Mouse (Mus musculus) erythroblast, adult 5-6 weeks (primary cell): ENCODE data around the gene Neu1. TPM values are rescaled to one million over a fixed set of nuclear protein-coding genes. Genes with fewer than 3 reads are reported as not detected.
"Not testable (repeated sequence)": the region's sequence is repeated elsewhere in the genome, so short reads cannot be mapped to it uniquely, and the experiment has no call there.

Source experiments
- ATAC-seq: replicated peaks from 2 replicates; pipeline ENCODE4 v1.8.0; 2016; ENCODE audit warnings: moderate number of reproducible peaks, mild to moderate bottlenecking, moderate TSS enrichment, inconsistent platforms; ENCODE audit not compliant: poor library complexity, low FRiP score, severe bottlenecking
- total RNA-seq, 2 experiments: library from RNA; stranded (forward) in 1 of 2; stranded (reverse) in 1 of 2; fragments of 150-400 nt in 1 of 2; fragments of 200-764, 138-1000 nt in 1 of 2; gene quantifications; 2 replicates each; pipeline versions ENCODE4 v1.2.3 to v1.2.4; 2015 to 2017; ENCODE audit warnings: low replicate concordance in 2 of 2

The Neu1 gene
- total RNA-seq, 2 experiments from 2014 or later = 8.7 to 12.9 TPM

DNA sequence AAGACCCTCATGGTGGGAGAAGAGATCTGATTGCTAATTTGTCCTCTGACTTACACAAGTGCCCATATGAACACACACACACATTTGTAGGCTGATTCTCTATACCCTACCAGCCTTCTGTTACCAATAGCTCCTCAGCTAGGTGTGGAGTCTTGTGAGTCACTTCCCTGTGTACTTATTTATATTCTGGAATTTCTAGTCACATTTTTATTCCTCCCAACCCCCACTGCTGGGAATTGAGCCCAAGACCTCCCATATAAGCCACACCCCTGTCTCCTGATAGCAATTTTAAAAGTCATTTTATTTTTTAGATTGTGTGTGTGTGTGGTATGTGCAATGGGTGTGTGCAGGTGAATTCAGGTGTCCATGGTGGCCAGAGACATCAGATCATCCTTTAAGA, 13.3 kb downstream of the Neu1 start:
- no peak for ATAC-seq

DNA sequence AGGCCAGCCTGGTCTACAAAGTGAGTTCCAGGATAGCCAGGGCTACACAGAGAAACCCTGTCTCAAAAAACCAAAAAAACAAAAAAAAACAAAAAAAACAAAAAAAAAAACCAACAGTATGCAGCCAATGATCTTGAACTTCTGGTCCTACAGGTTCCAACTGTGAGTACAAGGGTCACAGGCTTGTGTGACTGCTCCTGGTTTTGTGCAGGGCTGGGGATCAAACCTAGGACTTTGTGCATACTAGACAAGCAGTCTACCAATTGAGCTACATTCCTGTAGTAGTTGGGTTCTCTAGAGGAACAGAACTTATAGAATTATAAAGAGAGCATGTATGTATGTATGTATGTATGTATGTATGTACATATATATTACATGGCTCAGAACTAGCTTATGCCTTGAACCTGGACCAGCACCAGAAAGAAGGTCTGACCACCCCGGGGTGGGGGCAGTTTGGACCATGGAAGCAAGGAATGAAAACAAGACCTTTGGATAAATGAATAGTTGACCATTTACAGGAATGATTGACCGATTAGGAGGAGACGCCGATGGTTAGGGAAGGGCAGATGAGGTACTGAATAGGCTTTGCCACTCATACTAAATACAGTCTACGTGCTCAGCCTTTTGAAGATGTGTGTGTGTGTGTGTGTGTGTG, 15.6 kb downstream of the Neu1 start:
- no peak for ATAC-seq

DNA sequence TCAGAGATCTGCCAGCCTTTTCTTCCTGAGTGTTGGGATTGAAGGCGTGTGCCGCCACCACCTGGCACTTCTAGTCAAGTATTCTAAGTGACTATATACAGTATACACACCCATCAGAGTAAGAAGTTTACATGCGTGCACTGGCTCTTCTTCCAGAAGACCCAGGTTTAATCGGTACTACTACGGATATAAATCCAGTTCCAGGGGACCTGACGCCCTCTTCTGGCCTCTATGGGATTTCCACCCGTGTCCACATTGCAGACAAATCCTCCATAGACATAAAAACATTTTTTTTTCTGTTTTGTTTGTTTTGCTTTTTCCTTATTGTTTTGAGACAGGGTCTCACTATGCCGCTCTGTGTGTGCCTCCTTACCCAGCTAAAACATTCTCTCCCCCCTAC, 16.6 kb downstream of the Neu1 start:
- no peak for ATAC-seq

DNA sequence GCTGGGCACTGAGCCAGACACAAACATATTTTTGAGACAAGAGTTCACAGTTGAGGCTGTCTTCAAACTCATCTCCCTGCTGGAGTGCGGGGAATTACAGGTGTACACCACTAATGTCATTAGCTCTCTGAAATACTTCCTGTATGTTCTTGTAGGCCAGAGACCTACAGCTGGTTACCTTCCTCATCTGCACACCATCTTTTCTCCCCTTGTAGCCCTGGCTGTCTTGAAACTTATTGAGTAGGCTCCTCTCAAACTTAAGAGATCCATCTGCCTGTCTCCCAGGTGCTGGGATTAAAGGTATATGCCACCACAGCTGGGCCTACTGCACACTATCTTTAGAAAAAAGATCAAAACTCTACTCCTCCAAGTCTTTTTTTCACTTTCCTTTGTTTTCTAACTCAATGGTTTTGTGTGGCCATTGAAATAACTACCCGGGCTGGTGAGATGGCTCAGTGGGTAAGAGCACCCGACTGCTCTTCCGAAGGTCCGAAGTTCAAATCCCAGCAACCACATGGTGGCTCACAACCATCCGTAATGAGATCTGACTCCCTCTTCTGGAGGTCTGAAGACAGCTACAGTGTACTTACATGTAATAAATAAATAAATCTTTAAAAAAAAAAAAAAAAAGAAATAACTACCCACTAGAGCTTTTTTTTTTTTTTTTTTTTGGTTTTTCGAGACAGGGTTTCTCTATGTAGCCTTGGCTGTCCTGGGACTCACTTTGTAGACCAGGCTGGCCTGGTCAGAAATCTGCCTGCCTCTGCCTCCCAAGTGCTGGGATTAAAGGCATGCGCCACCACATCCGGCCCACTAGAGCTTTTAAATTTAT, 17.9 kb downstream of the Neu1 start:
- not testable (repeated sequence) for ATAC-seq

DNA sequence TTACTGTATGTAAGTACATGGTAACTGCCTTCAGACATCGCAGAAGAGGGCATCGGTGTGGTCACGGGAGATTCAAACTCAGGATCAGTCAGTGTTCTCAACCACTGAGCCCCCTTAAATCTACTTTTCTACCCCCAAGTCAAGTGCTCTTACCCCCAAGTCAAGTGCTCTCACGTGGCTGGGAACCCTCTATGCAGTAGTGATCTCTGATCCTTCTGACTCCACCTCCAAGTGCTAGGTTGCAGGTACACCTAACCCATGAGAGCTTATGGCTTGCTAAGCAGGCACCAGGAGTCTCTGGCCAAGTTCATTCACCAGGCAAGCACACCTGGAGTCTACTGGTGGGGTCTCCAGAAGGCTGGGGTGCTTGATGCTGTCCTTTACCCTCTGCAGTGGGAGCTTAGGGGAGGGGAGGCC, 18.5 kb downstream of the Neu1 start:
- ATAC-seq = no peak

DNA sequence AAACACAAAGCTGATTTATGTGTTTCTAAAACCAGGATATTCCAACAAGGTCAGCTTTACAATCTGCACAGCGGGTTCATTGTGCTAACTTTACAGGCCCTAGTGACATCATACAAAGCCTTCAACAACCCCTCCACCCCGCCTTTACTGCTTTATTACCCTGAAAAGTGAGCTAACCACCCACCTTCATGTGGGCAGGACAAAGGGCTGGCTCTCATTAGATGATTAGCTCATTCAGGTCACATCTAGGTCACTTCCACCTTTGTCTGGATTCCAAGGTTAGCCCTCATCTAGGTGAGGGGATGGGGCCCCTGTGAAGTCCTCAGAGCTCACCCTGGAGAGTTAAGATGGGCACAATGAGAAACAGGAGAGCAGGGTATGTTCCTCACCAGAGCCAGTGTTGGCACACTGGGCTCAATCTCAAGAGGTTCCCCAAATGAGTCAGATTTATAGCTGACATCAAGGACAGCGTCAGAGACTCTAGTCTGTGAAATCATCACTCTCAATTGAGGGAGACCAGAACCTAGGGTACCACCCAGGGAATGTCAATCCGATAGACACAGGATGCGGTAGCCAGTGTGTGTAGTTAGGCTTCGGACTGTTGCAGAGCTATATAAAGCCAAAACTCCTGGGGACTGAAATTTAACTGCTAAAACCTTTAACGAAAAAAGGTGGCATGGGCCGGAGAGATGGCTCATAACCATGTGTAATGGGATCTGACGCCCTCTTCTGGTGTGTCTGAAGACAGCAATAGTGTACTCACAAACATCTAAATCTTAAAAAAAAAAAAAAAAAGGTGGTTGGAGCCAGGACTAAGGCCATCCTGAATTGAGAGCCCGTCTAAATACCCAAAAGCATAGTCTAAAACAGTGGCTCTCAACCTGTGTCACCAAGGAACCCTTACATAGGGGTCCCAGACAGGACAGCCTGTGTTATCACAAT, 19.7 kb downstream of the Neu1 start:
- ATAC-seq = no peak

DNA sequence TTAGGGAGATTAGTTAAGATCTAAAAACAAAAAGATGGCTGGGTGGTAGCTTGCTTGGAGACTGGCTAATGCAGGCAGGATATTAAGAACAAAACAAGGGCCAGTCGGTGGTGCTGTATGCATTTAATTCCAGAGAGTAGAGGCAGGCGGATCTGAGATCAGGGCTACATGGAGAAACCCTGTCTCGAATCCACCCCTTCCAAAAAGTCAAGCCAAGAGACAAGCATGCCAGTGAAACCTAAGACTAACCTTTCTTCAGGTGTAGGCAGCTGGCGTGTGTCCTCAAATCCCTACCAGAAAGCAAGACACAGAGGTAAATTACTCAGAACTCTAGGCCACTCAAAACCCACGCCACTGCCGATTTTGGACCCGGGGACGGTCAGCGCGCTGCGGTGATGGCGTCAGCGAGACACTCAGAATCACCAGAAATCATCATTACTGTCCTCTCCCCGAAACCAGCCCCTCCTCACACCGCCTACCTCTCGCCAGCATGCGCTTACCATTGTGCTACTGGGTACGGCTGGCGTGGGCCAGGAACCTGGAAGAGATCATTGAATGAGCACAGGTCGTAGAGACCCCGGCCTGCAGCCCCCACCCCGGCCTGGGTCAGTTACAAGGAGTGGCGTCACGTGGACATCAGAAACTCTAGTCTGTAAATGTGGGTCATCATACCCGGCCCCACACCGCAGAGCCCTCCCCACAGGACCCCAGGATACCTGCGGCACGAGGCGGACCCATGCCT, 20.8 kb downstream of the Neu1 start:
- ATAC-seq = peak; percentile 28

DNA sequence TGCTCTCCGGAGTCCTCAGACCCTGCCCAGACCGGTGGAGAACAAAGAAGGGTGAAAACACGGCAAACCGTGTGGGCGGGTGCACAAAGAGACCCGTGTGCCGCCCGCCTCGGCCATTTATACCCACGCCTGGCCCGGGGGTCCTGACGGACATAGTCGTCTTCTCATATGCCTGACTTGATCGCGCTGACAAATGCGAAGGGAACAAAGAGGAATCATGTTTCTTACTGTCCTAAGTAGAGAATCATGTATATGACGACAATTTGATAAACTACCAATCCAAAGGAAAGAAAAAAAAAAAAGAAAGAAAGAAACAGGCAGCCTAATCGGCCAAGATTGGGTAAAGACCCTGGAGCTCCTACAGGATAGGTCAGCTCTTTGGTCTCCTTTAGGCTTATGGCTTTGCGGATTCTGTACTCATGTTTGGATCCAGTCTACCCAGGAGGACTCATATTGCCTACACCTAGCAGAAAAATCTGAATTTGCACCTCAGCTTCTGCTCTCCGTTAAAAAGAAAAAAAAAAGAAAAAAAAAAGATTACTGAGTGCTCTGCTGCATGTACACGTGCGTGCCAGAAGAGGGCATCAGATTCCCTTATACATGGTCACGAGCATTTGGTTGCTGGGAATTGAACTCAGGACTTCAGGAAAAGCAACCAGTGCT, 21.5 kb downstream of the Neu1 start:
- ATAC-seq = peak; percentile 86

DNA sequence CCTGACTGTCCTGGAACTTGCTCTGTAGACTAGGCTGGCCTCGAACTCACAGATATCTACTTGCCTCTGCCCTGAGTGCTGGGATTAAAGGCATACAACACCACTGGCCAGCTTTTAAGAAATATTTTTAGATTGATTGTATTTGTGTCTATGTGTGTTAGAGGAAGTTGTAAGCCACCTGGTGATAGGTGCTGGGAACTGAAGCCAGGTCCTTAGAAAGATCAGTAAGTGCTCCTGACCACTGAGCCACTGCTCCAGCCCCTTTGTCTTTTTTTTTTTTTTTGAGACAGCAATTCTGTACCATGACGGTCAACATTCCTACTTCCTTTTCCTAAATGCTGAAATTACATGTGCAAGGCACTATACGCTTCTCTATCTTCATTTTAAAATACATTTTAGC, 22.2 kb downstream of the Neu1 start:
- ATAC-seq = no peak

DNA sequence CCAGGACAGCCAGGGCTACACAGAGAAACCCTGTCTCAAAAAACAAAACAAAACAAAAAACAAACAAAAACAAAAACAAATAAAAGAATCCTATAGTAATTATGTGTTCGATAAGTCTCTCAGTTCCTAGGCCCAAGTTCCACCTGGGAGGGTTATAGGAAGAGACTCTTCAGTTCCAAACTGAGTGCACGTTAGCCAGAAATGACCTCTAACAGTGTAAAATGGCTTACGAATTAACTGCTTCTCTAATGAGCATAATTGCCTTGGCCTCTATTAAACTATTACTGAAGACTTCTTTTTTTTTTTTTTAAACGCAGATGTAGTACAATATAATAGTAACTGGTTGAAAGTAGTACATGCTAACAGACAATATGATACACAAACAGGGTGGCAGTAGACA, 22.9 kb downstream of the Neu1 start:
- ATAC-seq = no peak

DNA sequence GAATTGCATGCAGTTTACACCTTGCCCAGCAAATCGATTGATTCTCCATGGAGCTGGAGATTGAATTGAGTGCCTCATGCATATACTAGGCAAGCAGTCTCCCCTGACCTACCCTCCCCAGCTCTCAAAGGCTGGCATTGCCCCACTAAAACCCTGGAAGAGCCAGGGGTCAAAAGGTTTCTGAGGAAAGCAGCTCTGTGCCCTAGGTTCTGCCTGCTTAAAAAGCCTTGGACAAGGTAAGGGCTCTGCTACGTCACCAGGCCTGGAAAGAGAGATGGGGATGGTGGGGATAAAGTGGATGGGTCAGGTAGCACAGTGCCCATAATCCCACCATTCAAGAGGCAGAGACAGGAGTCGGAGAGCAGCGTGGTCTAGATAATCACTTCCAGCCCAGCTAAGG, 23.8 kb downstream of the Neu1 start:
- ATAC-seq = no peak

DNA sequence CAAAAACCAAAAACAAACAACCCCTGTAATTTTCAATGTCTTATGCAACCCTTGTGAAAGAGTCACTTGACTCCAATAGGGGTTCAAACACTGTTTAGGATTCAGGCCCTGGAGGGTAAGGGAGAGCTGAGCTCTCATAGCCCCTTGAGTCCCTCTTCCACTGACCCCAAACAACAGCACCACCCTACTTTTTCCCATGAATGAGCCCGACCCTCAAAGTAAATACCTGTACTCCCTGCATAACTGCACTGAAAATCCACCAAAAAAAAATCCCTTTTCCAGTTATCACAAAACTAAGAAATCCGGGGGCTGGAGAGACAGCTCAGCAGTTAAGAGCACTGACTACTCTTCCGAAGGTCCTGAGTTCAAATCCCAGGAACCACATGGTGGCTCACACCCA, 24.8 kb downstream of the Neu1 start:
- no peak for ATAC-seq

DNA sequence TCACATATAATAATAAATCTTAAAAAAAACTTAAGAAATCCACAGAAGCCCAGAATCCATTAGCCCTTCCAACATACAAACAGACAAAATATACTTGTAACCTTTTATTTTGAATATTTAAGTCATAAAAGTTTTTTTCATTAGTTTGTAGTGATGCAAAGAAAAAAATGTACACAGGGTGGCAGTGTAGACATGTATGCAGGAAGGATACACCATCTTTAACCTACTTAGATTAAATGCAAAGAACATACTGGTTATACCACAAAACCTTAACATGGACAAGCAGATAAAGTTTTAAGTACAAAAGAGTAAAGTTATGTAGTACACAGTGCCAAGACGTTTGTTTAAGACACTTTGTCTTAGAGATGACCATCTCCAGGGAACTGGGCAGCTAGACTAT, 25.3 kb downstream of the Neu1 start:
- no peak for ATAC-seq

DNA sequence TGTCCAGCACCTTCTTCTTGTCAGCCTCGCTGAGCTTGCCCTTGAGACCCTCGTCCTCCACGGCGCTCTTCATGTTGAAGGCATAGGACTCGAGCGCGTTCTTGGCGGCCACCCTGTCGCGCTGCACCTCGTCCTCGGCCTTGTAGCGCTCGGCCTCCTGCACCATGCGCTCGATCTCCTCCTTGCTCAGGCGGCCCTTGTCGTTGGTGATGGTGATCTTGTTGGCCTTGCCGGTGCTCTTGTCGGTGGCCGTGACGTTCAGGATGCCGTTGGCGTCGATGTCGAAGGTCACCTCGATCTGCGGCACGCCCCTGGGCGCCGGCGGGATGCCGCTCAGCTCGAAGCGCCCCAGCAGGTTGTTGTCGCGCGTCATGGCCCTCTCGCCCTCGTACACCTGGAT, 26.2 kb downstream of the Neu1 start:
- not testable (repeated sequence) for ATAC-seq

DNA sequence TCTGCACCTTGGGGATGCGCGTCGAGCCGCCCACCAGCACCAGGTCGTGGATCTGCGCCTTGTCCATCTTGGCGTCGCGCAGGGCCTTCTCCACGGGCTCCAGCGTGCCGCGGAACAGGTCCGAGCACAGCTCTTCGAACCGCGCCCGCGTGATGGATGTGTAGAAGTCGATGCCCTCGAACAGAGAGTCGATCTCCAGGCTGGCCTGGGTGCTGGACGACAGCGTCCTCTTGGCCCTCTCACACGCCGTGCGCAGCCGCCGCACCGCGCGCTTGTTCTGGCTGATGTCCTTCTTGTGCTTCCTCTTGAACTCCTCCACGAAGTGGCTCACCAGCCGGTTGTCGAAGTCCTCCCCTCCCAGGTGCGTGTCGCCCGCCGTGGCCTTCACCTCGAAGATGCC, 26.9 kb downstream of the Neu1 start:
- ATAC-seq = not testable (repeated sequence)

DNA sequence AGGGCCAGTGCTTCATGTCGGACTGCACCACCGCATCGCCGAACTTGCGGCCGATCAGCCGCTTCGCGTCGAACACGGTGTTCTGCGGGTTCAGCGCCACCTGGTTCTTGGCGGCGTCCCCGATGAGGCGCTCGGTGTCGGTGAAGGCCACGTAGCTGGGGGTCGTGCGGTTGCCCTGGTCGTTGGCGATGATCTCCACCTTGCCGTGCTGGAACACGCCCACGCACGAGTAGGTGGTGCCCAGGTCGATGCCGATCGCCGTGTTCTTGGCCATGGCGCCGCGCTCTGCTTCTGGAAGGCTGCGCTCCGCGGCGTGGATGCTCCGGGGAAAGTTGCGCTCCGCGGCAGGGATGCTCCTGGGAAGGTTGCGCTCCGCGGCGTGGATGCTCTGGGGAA, 27.7 kb downstream of the Neu1 start:
- ATAC-seq = peak; percentile 42

DNA sequence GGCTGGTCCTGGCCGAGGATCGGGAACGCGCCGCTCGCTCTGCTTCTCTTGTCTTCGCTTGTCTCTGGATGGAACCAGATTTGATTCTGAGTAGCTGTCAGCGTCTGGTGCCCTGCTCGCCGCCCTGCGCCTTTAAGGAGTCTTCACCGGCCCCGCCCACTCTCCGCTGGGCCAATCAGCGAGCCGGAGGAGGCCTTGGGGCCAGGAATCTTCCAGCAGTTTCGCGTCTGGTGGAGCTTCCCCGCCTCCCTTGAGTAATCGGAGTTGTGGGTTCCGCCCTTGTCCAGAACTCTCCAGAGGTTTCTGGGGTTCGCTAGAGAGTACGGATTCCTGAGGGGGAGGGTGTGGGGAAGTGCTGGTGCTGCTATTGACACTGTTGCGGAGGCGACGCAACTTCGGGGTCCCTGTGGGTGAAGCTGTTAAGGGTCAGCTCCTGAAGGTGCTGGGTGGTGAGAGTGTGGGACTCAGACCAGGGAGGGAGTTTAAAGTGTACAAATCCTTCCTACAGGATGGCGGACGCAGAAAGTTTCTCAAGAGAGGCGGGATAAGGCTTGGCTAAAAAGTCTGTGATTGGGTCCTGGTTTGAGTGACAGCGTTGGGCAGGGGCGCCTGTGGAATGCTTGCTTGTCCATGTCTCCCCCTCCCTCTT, 28.2 kb downstream of the Neu1 start, which contains the start of gene Hspa1b:
Gene Hspa1b (minus strand): TSS at position 109 of the 649 bp plus-strand sequence.
- peak; percentile 97 for ATAC-seq

DNA sequence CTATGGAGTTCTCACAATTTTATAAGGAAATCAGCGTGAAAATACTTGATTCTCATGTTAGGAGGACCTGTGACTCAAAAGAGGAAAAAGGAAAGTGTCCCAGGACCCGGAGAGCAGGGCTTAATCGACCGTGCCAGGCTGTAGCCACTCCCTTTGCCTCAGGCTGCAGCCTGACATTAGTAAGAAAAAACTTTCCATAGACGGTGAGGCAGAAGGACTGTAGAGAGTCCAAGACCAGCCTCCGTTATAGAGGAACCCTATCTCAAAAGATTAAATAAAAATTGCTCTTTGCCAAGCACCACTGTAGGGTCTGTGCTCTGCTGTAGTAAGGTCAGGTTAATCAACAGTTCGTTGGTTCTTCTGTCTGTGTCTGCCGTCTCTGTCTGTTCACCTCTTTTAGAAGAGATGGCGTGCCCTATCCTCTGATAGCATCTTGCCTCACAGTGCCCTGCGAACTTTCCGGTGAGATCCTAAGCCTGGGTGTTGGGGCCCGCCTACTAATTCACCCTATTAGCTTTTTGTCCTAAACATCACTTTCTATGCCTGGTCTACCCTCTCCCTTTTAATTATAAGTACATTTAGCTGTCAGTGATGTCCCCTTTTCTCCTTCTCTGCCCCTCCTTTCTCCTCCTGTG, 28.9 kb downstream of the Neu1 start:
- no peak for ATAC-seq
